Mouse (Mus musculus) bone marrow macrophage, adult 2 months (primary cell): ENCODE measurements around the gene Rasl12.

Source experiments
- CTCF ChIP-seq: IDR thresholded peaks from 2 replicates; pipeline ENCODE4 v1.5.1; 2012; ENCODE audit warnings: low read depth, mild to moderate bottlenecking, low read length, moderate library complexity
- POLR2A ChIP-seq: IDR thresholded peaks from 2 replicates; pipeline ENCODE4 v1.6.1; 2012; ENCODE audit warnings: mild to moderate bottlenecking, low read depth, low read length, borderline replicate concordance

DNA sequence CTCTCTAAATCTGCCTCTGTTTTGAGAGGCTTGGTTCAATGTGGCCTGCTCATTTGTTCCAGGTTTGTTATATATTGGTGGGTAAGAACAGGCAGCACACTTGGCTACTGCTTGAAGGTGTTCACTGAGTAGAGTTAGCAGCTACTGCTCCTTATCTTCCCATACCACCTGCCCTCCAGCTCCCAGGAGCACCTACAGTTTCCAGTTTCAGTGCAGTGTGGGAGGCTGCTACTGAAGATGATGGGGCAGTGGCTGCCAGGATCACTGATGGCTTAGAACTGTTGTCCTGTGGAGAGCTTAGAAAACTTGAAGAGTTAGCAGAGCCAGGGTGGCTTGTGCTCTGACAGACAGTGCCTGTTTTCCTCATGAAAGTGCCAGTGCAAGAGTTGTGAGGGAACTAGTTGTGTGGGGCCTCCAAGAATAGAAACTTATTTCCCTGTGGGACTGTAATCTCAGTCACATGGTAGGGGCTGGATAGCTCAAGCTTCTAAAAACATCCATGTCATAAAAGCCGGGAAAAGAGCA is 39.3 kb upstream of the Rasl12 start:
- TF ChIP-seq CTCF = no peak
- no peak for TF ChIP-seq POLR2A
